Mouse (Mus musculus): ENCODE measurements around the gene Sh2b1. TPM values are rescaled to one million over a fixed set of nuclear protein-coding genes. Genes with fewer than 3 reads are reported as not detected.

The Sh2b1 gene
- polyA plus RNA-seq, 1 experiment from 2014 or later, result 13.6 TPM

- Histone ChIP-seq H3K9me3 (replicated peaks) (no peaks in the 10 kb centered on the region), H3K27me3 (0 out of 2 replicates have a peak, but pooled peaks cover 5% of the 10 kb centered on the region), H3K27ac (replicated peaks) (no peak overlapping the region), H3K36me3 (replicated peaks) (no peaks in the 10 kb centered on the region), H3K9ac (no peak overlapping the region), H3K4me2 (no peak overlapping the region), H3K4me1 (replicated peaks) (no peaks in the 10 kb centered on the region), H3K4me3 (replicated peaks) (no peak overlapping the region)
- ATAC-seq (ENCODE audit: insufficient read depth), result no peak
- 38% methylated on average over 8 of the region's 8 CpGs for WGBS (ENCODE audit: insufficient replicate concordance)
Measured at GRCm38 (mm10) chr7:126417045-126417444, 58.2 kb downstream of the Sh2b1 start.

Other genes with a start within 250 kb of the Sh2b1 start
- 1.5 and 1.8 TPM in 2 replicates for gene Sbk1, start 202.8 kb downstream of the Sh2b1 start, polyA plus RNA-seq (2015; fragmentation: Nextera tagmentation; extraction: Ambion mirVana)
- gene Lat, start 105.9 kb downstream of the Sh2b1 start, polyA plus RNA-seq (2015; fragmentation: Nextera tagmentation; extraction: Ambion mirVana), result 5.7 and 7.0 TPM in 2 replicates
- 17.7 and 20.6 TPM in 2 replicates for gene Spns1, start 98.0 kb downstream of the Sh2b1 start, polyA plus RNA-seq (2015; fragmentation: Nextera tagmentation; extraction: Ambion mirVana)
- gene Nfatc2ip, start 78.7 kb downstream of the Sh2b1 start, polyA plus RNA-seq (2015; fragmentation: Nextera tagmentation; extraction: Ambion mirVana), result 2.0 and 2.9 TPM in 2 replicates
- 2.3 and 3.1 TPM in 2 replicates for gene Cd19, start 60.5 kb downstream of the Sh2b1 start, polyA plus RNA-seq (2015; fragmentation: Nextera tagmentation; extraction: Ambion mirVana)
- 6.3 TPM in 2 replicates for gene Rabep2, start 46.7 kb downstream of the Sh2b1 start, polyA plus RNA-seq (2015; fragmentation: Nextera tagmentation; extraction: Ambion mirVana)
- gene Atp2a1, start 12.3 kb downstream of the Sh2b1 start, polyA plus RNA-seq (2015; fragmentation: Nextera tagmentation; extraction: Ambion mirVana), result 9.8 and 16.5 TPM in 2 replicates
- 81.2 and 96.3 TPM in 2 replicates for gene Tufm, start 11.9 kb upstream of the Sh2b1 start, polyA plus RNA-seq (2015; fragmentation: Nextera tagmentation; extraction: Ambion mirVana)
- gene Atxn2l, start 28.0 kb upstream of the Sh2b1 start, polyA plus RNA-seq (2015; fragmentation: Nextera tagmentation; extraction: Ambion mirVana), result 26.2 and 26.8 TPM in 2 replicates
- 79.3 and 86.2 TPM in 2 replicates for gene Eif3c, start 91.0 kb upstream of the Sh2b1 start, polyA plus RNA-seq (2015; fragmentation: Nextera tagmentation; extraction: Ambion mirVana)
- gene Apobr, start 109.5 kb upstream of the Sh2b1 start, polyA plus RNA-seq (2015; fragmentation: Nextera tagmentation; extraction: Ambion mirVana), result 2.3 and 2.5 TPM in 2 replicates
- 11.9 and 12.6 TPM in 2 replicates for gene Cln3, start 110.4 kb upstream of the Sh2b1 start, polyA plus RNA-seq (2015; fragmentation: Nextera tagmentation; extraction: Ambion mirVana)
- gene Il27, start 119.5 kb upstream of the Sh2b1 start, polyA plus RNA-seq (2015; fragmentation: Nextera tagmentation; extraction: Ambion mirVana), result 0.12 and 0.18 TPM in 2 replicates
- gene Nupr1, start 155.4 kb upstream of the Sh2b1 start, polyA plus RNA-seq (2015; fragmentation: Nextera tagmentation; extraction: Ambion mirVana), result 3.7 and 4.6 TPM in 2 replicates
- gene Sgf29, start 173.9 kb upstream of the Sh2b1 start, polyA plus RNA-seq (2015; fragmentation: Nextera tagmentation; extraction: Ambion mirVana), result 29.1 and 31.0 TPM in 2 replicates
- 37.8 and 52.1 TPM in 2 replicates for gene Sult1a1, start 201.0 kb upstream of the Sh2b1 start, polyA plus RNA-seq (2015; fragmentation: Nextera tagmentation; extraction: Ambion mirVana)
- 71.8 and 82.7 TPM in 2 replicates for gene Bola2, start 220.0 kb upstream of the Sh2b1 start, polyA plus RNA-seq (2015; fragmentation: Nextera tagmentation; extraction: Ambion mirVana)
- gene Slx1b, start 220.4 kb upstream of the Sh2b1 start, polyA plus RNA-seq (2015; fragmentation: Nextera tagmentation; extraction: Ambion mirVana), result 3.0 TPM in 2 replicates
- 109 and 118 TPM in 2 replicates for gene Coro1a, start 232.4 kb upstream of the Sh2b1 start, polyA plus RNA-seq (2015; fragmentation: Nextera tagmentation; extraction: Ambion mirVana)